Mouse (Mus musculus): ENCODE results near the gene Olfr782. TPM values are rescaled to one million over a fixed set of nuclear protein-coding genes. Genes with fewer than 3 reads are reported as not detected.

Gene Olfr782
- polyA plus RNA-seq, 1 experiment from 2014 or later: not detected

GRCm38 (mm10) chr10:129383783-129384182 is 35.1 kb downstream of the Olfr782 start, which contains the start of gene Olfr784:
TSS of gene Olfr784 (plus strand) at chr10:129384083.
- Histone ChIP-seq H3K27ac (replicated peaks; ENCODE audit: low read depth, low read length) (no peak within 1 kb of the TSS), H3K9me3 (ENCODE audit: control insufficient read depth, low read length) (no peaks in the 10 kb centered on the region), H3K4me2 (ENCODE audit: low read depth, severe bottlenecking) (no peak within 1 kb of the TSS), H3K4me3 (ENCODE audit: low read depth, low read length) (no peak within 1 kb of the TSS), H3K27me3 (ENCODE audit: control insufficient read depth, insufficient read depth, low read length) (no peaks in the 10 kb centered on the region), H3K4me1 (ENCODE audit: control insufficient read depth, insufficient read depth, low read length) (no peaks in the 10 kb centered on the region), H3K36me3 (ENCODE audit: control insufficient read depth, insufficient read depth, low read length) (no peaks in the 10 kb centered on the region), H3K9ac (ENCODE audit: low read length) (no peak within 1 kb of the TSS)
- no peak for DNase-seq (ENCODE audit: low spot score)
- no peak for ATAC-seq (ENCODE audit: insufficient number of reproducible peaks, low FRiP score, low TSS enrichment, low read depth)

GRCm38 (mm10) chr10:129400892-129401291 is 52.2 kb downstream of the Olfr782 start:
- Histone ChIP-seq H3K27me3 (ENCODE audit: control insufficient read depth, insufficient read depth, low read length) (no peaks in the 10 kb centered on the region), H3K9ac (ENCODE audit: low read length) (no peak overlapping the region), H3K4me3 (ENCODE audit: low read depth, low read length) (no peak overlapping the region), H3K27ac (replicated peaks; ENCODE audit: low read depth, low read length) (no peak overlapping the region), H3K4me1 (ENCODE audit: control insufficient read depth, insufficient read depth, low read length) (no peaks in the 10 kb centered on the region), H3K4me2 (ENCODE audit: low read depth, severe bottlenecking) (no peak overlapping the region), H3K9me3 (ENCODE audit: control insufficient read depth, low read length) (no peaks in the 10 kb centered on the region), H3K36me3 (ENCODE audit: control insufficient read depth, insufficient read depth, low read length) (no peaks in the 10 kb centered on the region)
- no peak for ATAC-seq (ENCODE audit: insufficient number of reproducible peaks, low FRiP score, low TSS enrichment, low read depth)
- DNase-seq (ENCODE audit: low spot score): no peak
- 54% methylated on average over 5 of the region's 5 CpGs for WGBS

Other genes with a start within 250 kb of the Olfr782 start
- not detected in 2 replicates for gene Olfr768, start 249.5 kb upstream of the Olfr782 start, polyA plus RNA-seq (2014; fragmentation: Nextera tagmentation; extraction: Ambion mirVana)
- not detected in 2 replicates for gene Olfr769, start 231.0 kb upstream of the Olfr782 start, polyA plus RNA-seq (2014; fragmentation: Nextera tagmentation; extraction: Ambion mirVana)
- gene Olfr770, start 209.9 kb upstream of the Olfr782 start, polyA plus RNA-seq (2014; fragmentation: Nextera tagmentation; extraction: Ambion mirVana): not detected in 2 replicates
- gene Olfr771, start 184.1 kb upstream of the Olfr782 start, polyA plus RNA-seq (2014; fragmentation: Nextera tagmentation; extraction: Ambion mirVana): not detected in 2 replicates
- not detected in 2 replicates for gene Olfr772, start 170.9 kb upstream of the Olfr782 start, polyA plus RNA-seq (2014; fragmentation: Nextera tagmentation; extraction: Ambion mirVana)
- gene Olfr773, start 161.4 kb upstream of the Olfr782 start, polyA plus RNA-seq (2014; fragmentation: Nextera tagmentation; extraction: Ambion mirVana): not detected in 2 replicates
- gene Olfr774, start 112.6 kb upstream of the Olfr782 start, polyA plus RNA-seq (2014; fragmentation: Nextera tagmentation; extraction: Ambion mirVana): not detected in 2 replicates
- not detected in 2 replicates for gene Olfr775, start 100.4 kb upstream of the Olfr782 start, polyA plus RNA-seq (2014; fragmentation: Nextera tagmentation; extraction: Ambion mirVana)
- gene Olfr776, start 89.7 kb upstream of the Olfr782 start, polyA plus RNA-seq (2014; fragmentation: Nextera tagmentation; extraction: Ambion mirVana): not detected in 2 replicates
- gene Olfr777, start 77.4 kb upstream of the Olfr782 start, polyA plus RNA-seq (2014; fragmentation: Nextera tagmentation; extraction: Ambion mirVana): not detected in 2 replicates
- gene Olfr780, start 30.7 kb upstream of the Olfr782 start, polyA plus RNA-seq (2014; fragmentation: Nextera tagmentation; extraction: Ambion mirVana): not detected in 2 replicates
- gene Olfr781, start 20.0 kb upstream of the Olfr782 start, polyA plus RNA-seq (2014; fragmentation: Nextera tagmentation; extraction: Ambion mirVana): not detected in 2 replicates
- 0.04 and 0.06 TPM in 2 replicates for gene Olfr784, start 35.2 kb downstream of the Olfr782 start, polyA plus RNA-seq (2014; fragmentation: Nextera tagmentation; extraction: Ambion mirVana)
- not detected in 2 replicates for gene Olfr785, start 56.6 kb downstream of the Olfr782 start, polyA plus RNA-seq (2014; fragmentation: Nextera tagmentation; extraction: Ambion mirVana)
- not detected in 2 replicates for gene Olfr786, start 78.5 kb downstream of the Olfr782 start, polyA plus RNA-seq (2014; fragmentation: Nextera tagmentation; extraction: Ambion mirVana)
- not detected in 2 replicates for gene Olfr787, start 113.0 kb downstream of the Olfr782 start, polyA plus RNA-seq (2014; fragmentation: Nextera tagmentation; extraction: Ambion mirVana)
- gene Olfr788, start 122.1 kb downstream of the Olfr782 start, polyA plus RNA-seq (2014; fragmentation: Nextera tagmentation; extraction: Ambion mirVana): not detected in 2 replicates
- not detected in 2 replicates for gene Olfr789, start 135.9 kb downstream of the Olfr782 start, polyA plus RNA-seq (2014; fragmentation: Nextera tagmentation; extraction: Ambion mirVana)
- gene Olfr790, start 149.6 kb downstream of the Olfr782 start, polyA plus RNA-seq (2014; fragmentation: Nextera tagmentation; extraction: Ambion mirVana): not detected in 2 replicates
- gene Olfr791, start 172.9 kb downstream of the Olfr782 start, polyA plus RNA-seq (2014; fragmentation: Nextera tagmentation; extraction: Ambion mirVana): not detected in 2 replicates
- not detected in 2 replicates for gene Olfr792, start 190.3 kb downstream of the Olfr782 start, polyA plus RNA-seq (2014; fragmentation: Nextera tagmentation; extraction: Ambion mirVana)
- not detected in 2 replicates for gene Olfr794, start 218.8 kb downstream of the Olfr782 start, polyA plus RNA-seq (2014; fragmentation: Nextera tagmentation; extraction: Ambion mirVana)

All from limb, embryonic 11.5 days (tissue).